Mouse (Mus musculus) heart, postnatal 0 days (tissue): ENCODE data around the gene Fam221b. TPM values are rescaled to one million over a fixed set of nuclear protein-coding genes. Genes with fewer than 3 reads are reported as not detected.

Experiments
- ATAC-seq: fragments of 200-750 bp; cut with Nextera tagmentation; 2 replicates; pipeline ENCODE4 v1.8.0; 2017; ENCODE audit warnings: low read depth, moderate number of reproducible peaks, moderate library complexity; ENCODE audit not compliant: insufficient read depth
- DNase-seq: peaks from one replicate; pipeline ENCODE4 v3.0.0-alpha.2; 2016; ENCODE audit warnings: low spot score
- H3K27ac ChIP-seq: fragments of 300-500 bp; sonication (generic); 2 replicates; pipeline ENCODE4 v1.5.1; 2014; ENCODE audit warnings: low read depth, mild to moderate bottlenecking
- H3K27me3 ChIP-seq: fragments of 300-500 bp; sonication (generic); 2 replicates; pipeline ENCODE4 v1.6.1; 2014; ENCODE audit warnings: low read length, mixed read lengths; ENCODE audit not compliant: control insufficient read depth, insufficient read depth
- H3K36me3 ChIP-seq: fragments of 300-500 bp; sonication (generic); replicated peaks from 2 replicates; pipeline ENCODE4 v1.6.1; 2014; ENCODE audit warnings: low read length, mixed read lengths; ENCODE audit not compliant: control insufficient read depth, insufficient read depth
- H3K4me1 ChIP-seq: fragments of 300-500 bp; sonication (generic); 2 replicates; pipeline ENCODE4 v1.6.1; 2014; ENCODE audit warnings: antibody characterized with exemption; ENCODE audit not compliant: control insufficient read depth, insufficient read depth
- H3K4me2 ChIP-seq: fragments of 300-500 bp; sonication (generic); 2 replicates; pipeline ENCODE4 v1.6.1; 2014; ENCODE audit warnings: low read depth, mild to moderate bottlenecking, low read length, moderate library complexity
- H3K4me3 ChIP-seq: fragments of 300-500 bp; sonication (generic); 2 replicates; pipeline ENCODE4 v1.5.1; 2014; ENCODE audit warnings: low read depth, low read length
- H3K9ac ChIP-seq: fragments of 300-500 bp; sonication (generic); replicated peaks from 2 replicates; pipeline ENCODE4 v1.6.1; 2014; ENCODE audit warnings: low read depth, low read length, mixed read lengths
- H3K9me3 ChIP-seq: fragments of 300-500 bp; sonication (generic); replicated peaks from 2 replicates; pipeline ENCODE4 v1.6.1; 2016; ENCODE audit warnings: low read length; ENCODE audit not compliant: control insufficient read depth
- CTCF ChIP-seq: IDR thresholded peaks from 2 replicates; pipeline ENCODE4 v1.5.1; 2016; ENCODE audit warnings: antibody characterized with exemption, control low read depth, low read depth
- EP300 ChIP-seq: IDR thresholded peaks from 2 replicates; pipeline ENCODE4 v1.6.1; 2016; ENCODE audit warnings: antibody characterized with exemption, low read depth
- WGBS: fragments of 180-500 bp; shearing (Covaris S2); extraction: QIAGEN DNeasy Blood & Tissue Kit; methylation state at CpG from one replicate; pipeline ENCODE4 v1.1.7; 2014; 5-methylcytosine and 5-hydroxymethylcytosine counted together
- polyA plus RNA-seq: library from polyadenylated mRNA; unstranded; fragments of >200 nt; fragmentation: Nextera tagmentation; extraction: Ambion mirVana; gene quantifications from 2 replicates; pipeline ENCODE4 v1.2.1, GENCODE M21; 2015
- total RNA-seq: library from RNA; depleted of rRNA; stranded (reverse); fragments of >200 nt; gene quantifications from 2 replicates; pipeline ENCODE4 v1.2.3, GENCODE M21; 2014; ENCODE audit warnings: low replicate concordance

The Fam221b gene
- total and polyA plus RNA-seq, 2 experiments from 2014 or later = 4.0 TPM; not detected in 1

- Histone ChIP-seq H3K9ac (no peak overlapping the region), H3K27ac (no peak overlapping the region), H3K9me3 (no peaks in the 10 kb centered on the region), H3K36me3 (peaks cover 7% of the 10 kb centered on the region; the same call in 1 of the 2 replicates), H3K4me3 (no peak overlapping the region), H3K4me2 (no peak overlapping the region), H3K4me1 (peaks cover 14% of the 10 kb centered on the region; the same call in 1 of the 2 replicates), H3K27me3 (no peaks in the 10 kb centered on the region)
- WGBS = 85% methylated on average over 1 of the region's 1 CpGs
- ATAC-seq (no peak), DNase-seq (no peak)
- TF ChIP-seq EP300 (no peak), CTCF (no peak)
Observed at GRCm38 (mm10) chr4:43694439-43695248, 25.7 kb upstream of the Fam221b start.

GRCm38 (mm10) chr4:43693806-43694241, 24.9 kb upstream of the Fam221b start:
- WGBS = 39% methylated on average over 5 of the region's 5 CpGs
- H3K27ac ChIP-seq = no peak overlapping the region
- H3K27me3 ChIP-seq = no peaks in the 10 kb centered on the region
- H3K4me2 ChIP-seq = no peak overlapping the region
- peaks cover 14% of the 10 kb centered on the region; the same call in 1 of the 2 replicates for H3K4me1 ChIP-seq
- H3K9me3 ChIP-seq = no peaks in the 10 kb centered on the region
- ATAC-seq (peak; percentile 25; the same call in 1 of the 2 replicates), DNase-seq (no peak)
- H3K9ac ChIP-seq = no peak overlapping the region
- TF ChIP-seq CTCF = no peak
- TF ChIP-seq EP300 = no peak
- H3K36me3 ChIP-seq = peaks cover 11% of the 10 kb centered on the region; the same call in 1 of the 2 replicates
- no peak overlapping the region for H3K4me3 ChIP-seq

- peaks cover 14% of the 10 kb centered on the region; the same call in 1 of the 2 replicates for H3K4me1 ChIP-seq
- no peaks in the 10 kb centered on the region for H3K27me3 ChIP-seq
- H3K36me3 ChIP-seq = peaks cover 15% of the 10 kb centered on the region; the same call in 1 of the 2 replicates
- H3K9me3 ChIP-seq = no peaks in the 10 kb centered on the region
- H3K4me2 ChIP-seq = no peak overlapping the region
- TF ChIP-seq EP300 (no peak), CTCF (no peak)
- H3K4me3 ChIP-seq = no peak overlapping the region
- no peak for ATAC-seq
- no peak overlapping the region for H3K27ac ChIP-seq
- WGBS = 56% methylated on average over 5 of the region's 5 CpGs
- no peak for DNase-seq
- no peak overlapping the region for H3K9ac ChIP-seq
Observed at GRCm38 (mm10) chr4:43691026-43691425, 22.1 kb upstream of the Fam221b start.

- Histone ChIP-seq H3K4me2 (no peak overlapping the region), H3K4me1 (peaks cover 14% of the 10 kb centered on the region; the same call in 1 of the 2 replicates), H3K27ac (no peak overlapping the region), H3K9ac (no peak overlapping the region), H3K36me3 (peaks cover 25% of the 10 kb centered on the region), H3K4me3 (no peak overlapping the region), H3K27me3 (no peaks in the 10 kb centered on the region), H3K9me3 (no peaks in the 10 kb centered on the region)
- DNase-seq (no peak), ATAC-seq (no peak)
- no peak for TF ChIP-seq CTCF
- TF ChIP-seq EP300 = no peak
- WGBS = 90% methylated on average over 17 of the region's 17 CpGs
Observed at GRCm38 (mm10) chr4:43690021-43690420, 21.1 kb upstream of the Fam221b start.

- Histone ChIP-seq H3K4me2 (no peak overlapping the region), H3K9me3 (no peaks in the 10 kb centered on the region), H3K27ac (no peak overlapping the region), H3K27me3 (no peaks in the 10 kb centered on the region), H3K4me1 (no peaks in the 10 kb centered on the region), H3K36me3 (peaks cover 20% of the 10 kb centered on the region), H3K4me3 (no peak overlapping the region), H3K9ac (no peak overlapping the region)
- WGBS = 85% methylated on average over 7 of the region's 7 CpGs
- DNase-seq (no peak), ATAC-seq (no peak)
- TF ChIP-seq EP300 (no peak), CTCF (no peak)
Observed at GRCm38 (mm10) chr4:43679416-43680043, 10.6 kb upstream of the Fam221b start.
